Mouse (Mus musculus) bone marrow macrophage, adult 2 months (primary cell): Measurements from ENCODE around the gene Bcs1l.

Experiments used
- CTCF ChIP-seq: IDR thresholded peaks from 2 replicates; pipeline ENCODE4 v1.5.1; 2012; ENCODE audit warnings: low read depth, mild to moderate bottlenecking, low read length, moderate library complexity
- POLR2A ChIP-seq: IDR thresholded peaks from 2 replicates; pipeline ENCODE4 v1.6.1; 2012; ENCODE audit warnings: mild to moderate bottlenecking, low read depth, low read length, borderline replicate concordance

DNA sequence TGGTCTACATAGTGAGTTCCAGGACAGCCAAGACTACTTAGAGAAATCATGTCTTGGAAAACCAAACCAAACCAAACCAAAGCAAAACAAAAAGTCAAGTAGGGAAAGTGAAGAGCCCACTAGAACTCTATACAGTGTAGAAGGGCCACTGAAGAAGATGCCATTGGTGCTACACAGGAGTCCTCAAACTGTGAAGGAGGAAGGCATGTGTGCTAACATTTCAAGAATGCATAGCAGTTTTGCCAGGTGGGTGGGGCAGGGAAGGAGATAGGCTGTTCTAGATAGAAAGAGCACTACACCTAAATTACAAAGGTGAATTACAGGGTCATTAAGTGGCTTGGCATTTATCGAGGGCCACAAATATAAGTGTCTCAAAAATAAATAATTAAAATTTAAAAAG lies 36.1 kb downstream of the Bcs1l start:
- TF ChIP-seq CTCF (no peak), POLR2A (no peak)
